Mouse (Mus musculus) layer of hippocampus, postnatal 36 days (tissue): ENCODE measurements around the gene Srr. TPM values are rescaled to one million over a fixed set of nuclear protein-coding genes. Genes with fewer than 3 reads are reported as not detected.

Experiments
- DNase-seq, 2 experiments: peaks; one replicate each; pipeline ENCODE4 v3.0.0; 2022
- microRNA-seq, 2 experiments: library from miRNA; unstranded; fragments of <30 nt; microRNA quantifications; one replicate each; pipeline ENCODE4 v1.2.0; 2021
- total RNA-seq, 2 experiments: library from RNA; stranded (reverse); gene quantifications; 2 replicates each; pipeline ENCODE4 v1.2.3; 2021

The Srr gene
- total RNA-seq, 2 experiments from 2014 or later: 95.7 to 99.8 TPM

DNA sequence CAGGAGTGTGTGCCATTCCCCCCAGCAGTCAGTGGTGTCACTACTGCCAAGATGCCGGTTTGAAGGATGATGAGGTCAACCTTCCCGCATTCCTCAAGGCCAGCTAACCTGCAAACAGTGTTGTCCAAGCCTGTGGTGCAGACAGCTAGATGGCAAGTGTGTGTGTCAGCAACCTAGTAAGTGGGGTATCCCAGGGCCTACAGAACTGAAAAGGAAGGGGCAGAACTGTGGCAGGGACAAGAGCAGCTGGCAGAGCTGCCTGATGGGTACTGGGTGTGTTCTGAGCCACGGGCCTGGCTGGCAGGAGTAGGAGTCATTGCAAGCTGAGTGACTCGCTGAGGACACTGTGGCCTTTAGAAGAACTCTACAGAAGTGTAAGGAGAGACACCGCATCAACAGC, 63.6 kb downstream of the Srr start:
- no peak for DNase-seq

DNA sequence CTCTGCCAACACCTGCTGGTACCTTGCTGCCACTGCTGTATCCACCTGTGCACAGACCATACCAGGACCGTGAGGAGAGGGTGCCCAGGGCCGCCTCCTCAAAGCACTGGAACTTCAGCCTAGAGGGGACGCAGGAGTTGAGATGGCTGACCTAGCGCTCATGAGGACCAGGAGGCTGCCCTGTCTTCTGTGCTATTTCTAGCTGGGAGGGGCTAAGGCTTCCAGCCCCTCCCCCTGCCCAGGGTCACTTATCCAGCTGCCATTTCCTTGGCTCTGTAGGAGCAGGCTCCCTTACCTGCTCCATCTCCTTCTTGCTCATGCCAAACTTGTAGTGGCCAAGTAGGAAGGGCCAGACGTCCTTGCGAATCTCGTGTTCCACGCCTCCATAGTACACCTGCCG, 68.0 kb downstream of the Srr start:
- no peak for DNase-seq

Small RNA genes lying within 50 kb of the gene (microRNA-seq; reads per million reads assigned to microRNA genes)
- 1.1 to 2.4 reads per million in 2 experiments for gene Mir6926

Other genes with a start within 250 kb of the Srr start
- gene Pafah1b1, start 201.3 kb downstream of the Srr start, total RNA-seq: 100 to 1,000 TPM; 398 to 402 TPM
- gene Mettl16, start 155.1 kb downstream of the Srr start, total RNA-seq: 10 to 100 TPM; 30.7 to 36.0 TPM
- gene Mnt, start 95.0 kb downstream of the Srr start, total RNA-seq: 10 to 100 TPM; 28.3 to 30.5 TPM
- gene Sgsm2, start 28.9 kb downstream of the Srr start, total RNA-seq: 10 to 100 TPM; 88.1 to 89.4 TPM
- 10 to 100 TPM; 33.3 to 34.4 TPM for gene Tsr1, start 27.9 kb downstream of the Srr start, total RNA-seq
- gene Smg6, start 125 bp downstream of the Srr start, total RNA-seq: 10 to 100 TPM; 33.7 to 34.4 TPM
- 1 to 10 TPM; 2.8 to 3.6 TPM for gene Hic1, start 243.6 kb upstream of the Srr start, total RNA-seq